Mouse (Mus musculus) brain, embryonic 14.5 days (tissue): ENCODE results near the gene Bub3.

ENCODE experiments used
- CTCF ChIP-seq: fragments of 200-500 bp; IDR thresholded peaks from 2 replicates; pipeline ENCODE4 v1.5.1; 2012; ENCODE audit warnings: inconsistent platforms, mild to moderate bottlenecking, moderate library complexity, borderline replicate concordance; ENCODE audit not compliant: insufficient read depth, insufficient read length; ENCODE audit errors: extremely low read depth
- POLR2A ChIP-seq: fragments of 200-500 bp; IDR thresholded peaks from 2 replicates; pipeline ENCODE4 v1.6.1; 2012; ENCODE audit warnings: mild to moderate bottlenecking, inconsistent platforms, borderline replicate concordance; ENCODE audit not compliant: poor library complexity, insufficient read depth, insufficient read length, severe bottlenecking; ENCODE audit errors: extremely low read depth

GRCm38 (mm10) chr7:131608049-131608448 lies 48.0 kb downstream of the Bub3 start:
- TF ChIP-seq CTCF = no peak
- no peak for TF ChIP-seq POLR2A
